Mouse (Mus musculus) CH12.LX (cell line): ENCODE measurements at regions not wholly inside any gene's neighbourhood (a gene's known extent, or its start where the extent isn't known, plus 50 kb on each side); places are given as distances from the start of the nearest gene placed in this dataset.

Experiments
- DNase-seq: peaks from one replicate; pipeline ENCODE4 v3.0.0-alpha.2; 2013; ENCODE audit errors: extremely low read depth
- H3K27ac ChIP-seq: 2 replicates; pipeline ENCODE4 v1.5.1; 2012; ENCODE audit warnings: low read depth, mild to moderate bottlenecking, control low read depth, moderate library complexity; ENCODE audit not compliant: insufficient read depth
- H3K27me3 ChIP-seq: replicated peaks from 2 replicates; pipeline ENCODE3; 2012; ENCODE audit warnings: inconsistent platforms
- H3K36me3 ChIP-seq, 2 experiments: replicated peaks in 1 of 2; 2 replicates each; pipeline versions ENCODE3 to v1.6.1; 2012; ENCODE audit warnings: inconsistent platforms in 1 of 2, low read length in 1 of 2, mild to moderate bottlenecking in 1 of 2, mixed read lengths in 1 of 2, moderate library complexity in 1 of 2; ENCODE audit not compliant: control insufficient read depth in 1 of 2, insufficient read depth in 1 of 2
- H3K4me1 ChIP-seq, 2 experiments: 2 replicates each; pipeline ENCODE4 v1.6.1; 2012; ENCODE audit warnings: inconsistent platforms in 1 of 2, moderate library complexity in 1 of 2; ENCODE audit not compliant: insufficient read depth in 2 of 2, control insufficient read depth in 1 of 2
- H3K4me2 ChIP-seq: 2 replicates; pipeline ENCODE4 v1.6.1; 2012; ENCODE audit warnings: low read depth, mild to moderate bottlenecking, control low read depth; ENCODE audit not compliant: poor library complexity, insufficient read depth, severe bottlenecking
- H3K4me3 ChIP-seq, 3 experiments: fragments of 150-350 bp in 1 of 3; sonication (generic) in 1 of 3; replicated peaks in 1 of 3; 2 replicates each; pipeline versions ENCODE3 to v1.5.1; 2011 to 2012; ENCODE audit warnings: low read depth in 2 of 3, low read length in 2 of 3, mild to moderate bottlenecking in 2 of 3, moderate library complexity in 2 of 3, control low read depth in 1 of 3, improper control_type of control experiment in 1 of 3, inconsistent platforms in 1 of 3, mixed read lengths in 1 of 3; ENCODE audit not compliant: poor library complexity in 1 of 3
- H3K79me2 ChIP-seq: replicated peaks from 2 replicates; pipeline ENCODE4 v1.6.1; 2012; ENCODE audit warnings: mild to moderate bottlenecking, moderate library complexity; ENCODE audit not compliant: control insufficient read depth, poor library complexity, insufficient read depth, severe bottlenecking; ENCODE audit errors: extremely low read depth
- H3K9ac ChIP-seq: 2 replicates; pipeline ENCODE4 v1.6.1; 2012; ENCODE audit warnings: low read depth, mild to moderate bottlenecking, control low read depth, moderate library complexity; ENCODE audit not compliant: insufficient read depth
- H3K9me3 ChIP-seq: replicated peaks from 2 replicates; pipeline ENCODE3; 2012; ENCODE audit warnings: low read length, inconsistent platforms, mixed read lengths
- CHD1 ChIP-seq: IDR thresholded peaks from 2 replicates; pipeline ENCODE4 v1.6.1; 2012; ENCODE audit warnings: low read depth, low read length, improper control_type of control experiment, inconsistent platforms
- EP300 ChIP-seq: IDR thresholded peaks from 2 replicates; pipeline ENCODE4 v1.6.1; 2011; ENCODE audit warnings: low read length, improper control_type of control experiment
- HCFC1 ChIP-seq: IDR thresholded peaks from 2 replicates; pipeline ENCODE4 v1.6.1; 2012; ENCODE audit warnings: low read depth, mild to moderate bottlenecking, inconsistent platforms, low read length, improper control_type of control experiment
- JUND ChIP-seq: conservative IDR thresholded peaks from 2 replicates; pipeline ENCODE4 v1.6.1; 2011; ENCODE audit warnings: low read depth, low read length, improper control_type of control experiment
- KAT2A ChIP-seq: IDR thresholded peaks from 2 replicates; pipeline ENCODE4 v1.6.1; 2012; ENCODE audit warnings: low read length, improper control_type of control experiment, inconsistent platforms; ENCODE audit not compliant: insufficient replicate concordance
- MAFK ChIP-seq: IDR thresholded peaks from 2 replicates; pipeline ENCODE4 v1.6.1; 2011; ENCODE audit warnings: low read length, improper control_type of control experiment; ENCODE audit not compliant: insufficient replicate concordance
- MAX ChIP-seq: IDR thresholded peaks from 2 replicates; pipeline ENCODE4 v1.6.1; 2011; ENCODE audit warnings: low read length, improper control_type of control experiment
- MYC ChIP-seq: IDR thresholded peaks from 2 replicates; pipeline ENCODE4 v1.6.1; 2011; ENCODE audit warnings: low read depth, mild to moderate bottlenecking, improper control_type of control experiment, low read length
- NRF1 ChIP-seq: IDR thresholded peaks from 2 replicates; pipeline ENCODE4 v1.6.1; 2014; ENCODE audit warnings: low read depth, mild to moderate bottlenecking, inconsistent platforms, low read length, improper control_type of control experiment, moderate library complexity
- POLR2A ChIP-seq: IDR thresholded peaks from 2 replicates; pipeline ENCODE4 v1.6.1; 2011; ENCODE audit warnings: low read depth, mild to moderate bottlenecking, improper control_type of control experiment, low read length
- ZNF384 ChIP-seq: IDR thresholded peaks from 2 replicates; pipeline ENCODE4 v1.6.1; 2012; ENCODE audit warnings: low read depth, low read length, improper control_type of control experiment, inconsistent platforms
- dilution Hi-C: fragments of 300-500 bp; cut with MboI; formaldehyde crosslinking; loops from 2 replicates; pipeline ENCODE4 v1.14.3; 2020; ENCODE audit warnings: low sequenced_read_pairs; ENCODE audit not compliant: extremely low pct_unique_long_range_greater_than_20kb, extremely low pct_ligation_motif_present
- in situ Hi-C: fragments of 300-500 bp; cut with MboI; formaldehyde crosslinking; loops from 3 replicates; pipeline ENCODE4 v1.14.3; 2019; ENCODE audit warnings: low sequenced_read_pairs, low pct_ligation_motif_present, low pct_unique_long_range_greater_than_20kb, mixed read lengths

- DNase-seq: no peak
- Histone ChIP-seq H3K9ac (no peak overlapping the region), H3K4me2 (no peak overlapping the region), H3K4me3 (no peak overlapping the region), H3K4me1 (no peaks in the 10 kb centered on the region), H3K36me3 (no peaks in the 10 kb centered on the region), H3K79me2 (no peaks in the 10 kb centered on the region), H3K9me3 (no peaks in the 10 kb centered on the region), H3K27ac (no peak overlapping the region), H3K27me3 (no peaks in the 10 kb centered on the region)
- dilution Hi-C loops (no loop called here), in situ Hi-C loops (no loop called here)
- TF ChIP-seq NRF1 (no peak), HCFC1 (no peak), MAFK (no peak), MYC (no peak), JUND (no peak), POLR2A (no peak), KAT2A (no peak), ZNF384 (no peak), MAX (no peak), EP300 (no peak), CHD1 (no peak)
- TF ChIP-seq, all 38 proteins: peak for 0
Observed at GRCm38 (mm10) chr3:99823256-99823655, 62.0 kb upstream of the Spag17 start.
